18 mouse cellular contexts compared by ENCODE assay signal in genomic region chr10:21042821-21043220, GRCm38 (mm10).
"Had no signal": no experiment of that assay in that cellular context is flagged by ENCODE, and none has a peak within 500 bp of the region (broad histone marks: within the 10 kb centered on the region; RNA-seq: fewer than 3 reads in every experiment).

No protein-coding gene starts in this region.

- ATAC-seq: hindbrain, embryonic 16.5 days; inflammation-experienced regulatory T-cells, adult 6 months; intestine, embryonic 15.5 days; liver, embryonic 12.5 days had no signal

- DNase-seq: gastrocnemius, adult 2 months; gastrocnemius, postnatal 10 days; gastrocnemius, postnatal 25 days; heart, adult 18-20 months; heart, postnatal 10 days; heart, postnatal 4 days; kidney, adult 11 months; kidney, adult 2 months; kidney, adult 9 months; kidney, postnatal 14 days; kidney, postnatal 36 days; layer of hippocampus, adult 9-11 months; layer of hippocampus, postnatal 36 days; left cerebral cortex, postnatal 4 days had no signal
